9 mouse cellular contexts compared by ENCODE assay signal in genomic region chr12:33162541-33162940, GRCm38 (mm10). TPM values are rescaled to one million over a fixed set of nuclear protein-coding genes. Genes with fewer than 3 reads are reported as not detected.
DNase-seq lines count a peak whose midpoint lies in the region; ATAC-seq and TF ChIP-seq lines count a peak whose summit lies in the region.
"Had no signal": no experiment of that assay in that cellular context is flagged by ENCODE, and none has a peak within 500 bp of the region (broad histone marks: within the 10 kb centered on the region; RNA-seq: fewer than 3 reads in every experiment).

No protein-coding gene starts in this region.

- TF ChIP-seq CTCF in cerebellum, adult 2 months (IDR thresholded peaks at IDR 0.05; ENCODE audit: borderline replicate concordance, insufficient read depth, low read depth, low read length), result no peak

- H3K9ac ChIP-seq in heart, embryonic 16.5 days (ENCODE audit: low read length), result no peak overlapping the region
- 0 out of 2 replicates have a peak overlapping the region, but pooled peaks have one; percentile 39 for H3K9ac ChIP-seq in hindbrain, embryonic 12.5 days
- H3K9ac ChIP-seq in midbrain, embryonic 13.5 days (replicated peaks), result no peak overlapping the region

- peak overlapping the region; percentile 48 for H3K27ac ChIP-seq in heart, embryonic 16.5 days (ENCODE audit: low read length)
- no peak overlapping the region for H3K27ac ChIP-seq in cerebellum, adult 2 months (ENCODE audit: insufficient read depth, low read length)
- peak overlapping the region; percentile 44; the same call in 1 of the 2 replicates for H3K27ac ChIP-seq in hindbrain, embryonic 12.5 days
- peak overlapping the region; percentile 54; the same call in 1 of the 2 replicates for H3K27ac ChIP-seq in midbrain, embryonic 13.5 days

- DNase-seq in heart, adult 8-10 months (ENCODE audit: low spot score), result no peak
- DNase-seq in cerebellum, adult 2 months, result peak; percentile 55 to 77
- DNase-seq in layer of hippocampus, adult 9-10 months (ENCODE audit: low spot score), result no peak
- no peak for DNase-seq in adrenal gland, postnatal 14 days

- H3K27me3 ChIP-seq in heart, embryonic 16.5 days (ENCODE audit: control insufficient read depth, insufficient read depth, low read length), result no peaks in the 10 kb centered on the region
- no peaks in the 10 kb centered on the region for H3K27me3 ChIP-seq in cerebellum, adult 2 months (ENCODE audit: control insufficient read depth, insufficient read depth, low read length)
- H3K27me3 ChIP-seq in hindbrain, embryonic 12.5 days, result no peaks in the 10 kb centered on the region
- H3K27me3 ChIP-seq in midbrain, embryonic 13.5 days, result no peaks in the 10 kb centered on the region

- H3K4me3 ChIP-seq in heart, embryonic 16.5 days (ENCODE audit: low read length), result no peak overlapping the region
- no peak overlapping the region for H3K4me3 ChIP-seq in cerebellum, adult 2 months (replicated peaks; ENCODE audit: insufficient read depth, low read depth, low read length)
- no peak overlapping the region for H3K4me3 ChIP-seq in hindbrain, embryonic 12.5 days
- H3K4me3 ChIP-seq in midbrain, embryonic 13.5 days (replicated peaks), result no peak overlapping the region

- no peak overlapping the region for H3K4me2 ChIP-seq in heart, embryonic 16.5 days (ENCODE audit: low read depth, low read length)
- no peak overlapping the region for H3K4me2 ChIP-seq in hindbrain, embryonic 12.5 days (replicated peaks)
- H3K4me2 ChIP-seq in midbrain, embryonic 13.5 days (replicated peaks), result no peak overlapping the region

- WGBS in heart, embryonic 16.5 days, result 62% methylated on average over 12 of the region's 12 CpGs
- 10% methylated on average over 12 of the region's 12 CpGs for WGBS in cerebellum, adult 2 months
- 39% methylated on average over 12 of the region's 12 CpGs for WGBS in hindbrain, embryonic 12.5 days
- WGBS in midbrain, embryonic 13.5 days, result 52% methylated on average over 12 of the region's 12 CpGs

- H3K36me3 ChIP-seq in heart, embryonic 16.5 days (ENCODE audit: control insufficient read depth, insufficient read depth), result no peaks in the 10 kb centered on the region
- no peaks in the 10 kb centered on the region for H3K36me3 ChIP-seq in hindbrain, embryonic 12.5 days
- 0 out of 2 replicates have a peak, but pooled peaks cover 2% of the 10 kb centered on the region for H3K36me3 ChIP-seq in midbrain, embryonic 13.5 days

- TF ChIP-seq POLR2A in cerebellum, adult 2 months (IDR thresholded peaks at IDR 0.05; ENCODE audit: borderline replicate concordance, insufficient read depth, low read length), result no peak

- peaks cover 3% of the 10 kb centered on the region for H3K4me1 ChIP-seq in heart, embryonic 16.5 days (ENCODE audit: control insufficient read depth, insufficient read depth, low read length)
- H3K4me1 ChIP-seq in cerebellum, adult 2 months (ENCODE audit: control insufficient read depth, insufficient read depth, low read length), result peaks cover 12% of the 10 kb centered on the region
- H3K4me1 ChIP-seq in hindbrain, embryonic 12.5 days, result peaks cover 14% of the 10 kb centered on the region
- peaks cover 15% of the 10 kb centered on the region for H3K4me1 ChIP-seq in midbrain, embryonic 13.5 days (replicated peaks)

- H3K9me3 ChIP-seq in heart, embryonic 16.5 days (replicated peaks; ENCODE audit: control insufficient read depth, low read length), result no peaks in the 10 kb centered on the region
- no peaks in the 10 kb centered on the region for H3K9me3 ChIP-seq in hindbrain, embryonic 12.5 days (replicated peaks)
- H3K9me3 ChIP-seq in midbrain, embryonic 13.5 days, result no peaks in the 10 kb centered on the region
- H3K9me3 ChIP-seq: G1E had no signal

- ATAC-seq in heart, embryonic 16.5 days (replicated peaks; ENCODE audit: extremely low read depth, insufficient read depth, low FRiP score), result no peak
- ATAC-seq in hindbrain, embryonic 12.5 days (ENCODE audit: low FRiP score), result peak; percentile 58; the same call in 1 of the 2 replicates
- ATAC-seq in midbrain, embryonic 13.5 days, result 0 out of 2 replicates have a peak, but pooled peaks have one; percentile 7
- ATAC-seq in inflammation-experienced regulatory T-cells, adult 6 months, result no peak

RNA-seq across cellular contexts. Expression of gene Atxn7l1, which starts 15.0 kb away (rescaled TPM):
- 10.2 and 10.8 TPM in 2 replicates for polyA plus RNA-seq in heart, embryonic 16.5 days (2015; fragmentation: Nextera tagmentation; extraction: Ambion mirVana)
- 10 to 100 TPM; 20.2 to 22.4 (median 20.7) TPM for total RNA-seq in heart, adult 8-10 months (2022)
- 38.7 and 40.9 TPM in 2 replicates for polyA plus RNA-seq in cerebellum, adult 2 months (2012; rRNA removed)
- 18.4 and 18.5 TPM in 2 replicates for polyA plus RNA-seq in hindbrain, embryonic 12.5 days (2016; fragmentation: Nextera tagmentation; extraction: Ambion mirVana)
- 18.6 and 19.3 TPM in 2 replicates for polyA plus RNA-seq in midbrain, embryonic 13.5 days (2015; fragmentation: Nextera tagmentation; extraction: Ambion mirVana)
- total RNA-seq in adrenal gland, postnatal 14 days (2021), result 26.0 and 27.3 TPM in 2 replicates
- polyA plus RNA-seq in inflammation-experienced regulatory T-cells, adult 6 months (2017; shearing (Covaris generic)), result 10 to 100 TPM; 59.7 to 94.2 (median 92.9) TPM

Comparison
In these comparisons a context has a peak if more than half of its experiments do, and no peak if none do; other contexts are left out.
1. ATAC-seq: peak in hindbrain, embryonic 12.5 days (single experiment) and midbrain, embryonic 13.5 days (single experiment); none in heart, embryonic 16.5 days (single experiment) and inflammation-experienced regulatory T-cells, adult 6 months (single experiment).
2. DNase-seq: peak in cerebellum, adult 2 months (2 of 2); none in heart, adult 8-10 months (single experiment), layer of hippocampus, adult 9-10 months (single experiment) and adrenal gland, postnatal 14 days (single experiment).